Mouse (Mus musculus) liver, embryonic 14.5 days (tissue): Measurements from ENCODE around the gene Rab3gap2. TPM values are rescaled to one million over a fixed set of nuclear protein-coding genes. Genes with fewer than 3 reads are reported as not detected.
A peak's percentile ranks its signal among the peaks of the same experiment; 100 is the strongest.

Source experiments
- ATAC-seq: fragments of 200-750 bp; cut with Nextera tagmentation; 2 replicates; pipeline ENCODE4 v1.8.0; 2017; ENCODE audit warnings: moderate number of reproducible peaks, mild to moderate bottlenecking, moderate library complexity; ENCODE audit not compliant: insufficient read depth
- DNase-seq, 3 experiments: peaks; one replicate each; pipeline ENCODE4 v3.0.0-alpha.2; 2012 to 2013; ENCODE audit warnings: low read depth in 3 of 3, low spot score in 3 of 3
- H3K27ac ChIP-seq: fragments of 300-500 bp; sonication (generic); 2 replicates; pipeline ENCODE4 v1.5.1; 2014; ENCODE audit warnings: moderate library complexity, mild to moderate bottlenecking, control low read depth, inconsistent platforms
- H3K27me3 ChIP-seq: fragments of 300-500 bp; sonication (generic); 2 replicates; pipeline ENCODE4 v1.6.1; 2014; ENCODE audit warnings: mild to moderate bottlenecking, low read length, moderate library complexity; ENCODE audit not compliant: control insufficient read depth, insufficient read depth
- H3K36me3 ChIP-seq: fragments of 300-500 bp; sonication (generic); replicated peaks from 2 replicates; pipeline ENCODE4 v1.6.1; 2014; ENCODE audit warnings: low read depth; ENCODE audit not compliant: control insufficient read depth, insufficient read depth
- H3K4me1 ChIP-seq, 2 experiments: fragments of 200-500 bp in 1 of 2; fragments of 300-500 bp in 1 of 2; sonication (generic) in 1 of 2; replicated peaks; 2 replicates each; pipeline ENCODE4 v1.6.1; 2012 to 2014; ENCODE audit warnings: antibody characterized with exemption in 1 of 2, inconsistent platforms in 1 of 2, low read length in 1 of 2; ENCODE audit not compliant: control insufficient read depth in 2 of 2, insufficient read depth in 2 of 2
- H3K4me2 ChIP-seq: fragments of 300-500 bp; sonication (generic); 2 replicates; pipeline ENCODE4 v1.6.1; 2014; ENCODE audit warnings: low read depth, mild to moderate bottlenecking, control low read depth, moderate library complexity
- H3K4me3 ChIP-seq, 2 experiments: fragments of 200-500 bp in 1 of 2; fragments of 300-500 bp in 1 of 2; sonication (generic) in 1 of 2; 2 replicates each; pipeline ENCODE4 v1.5.1; 2012 to 2014; ENCODE audit warnings: low read depth in 2 of 2, low read length in 2 of 2, mild to moderate bottlenecking in 2 of 2, control low read depth in 1 of 2, inconsistent platforms in 1 of 2, moderate library complexity in 1 of 2; ENCODE audit not compliant: insufficient read depth in 1 of 2
- H3K9ac ChIP-seq: fragments of 300-500 bp; sonication (generic); replicated peaks from 2 replicates; pipeline ENCODE4 v1.6.1; 2014; ENCODE audit warnings: mild to moderate bottlenecking, control low read depth, moderate library complexity
- H3K9me3 ChIP-seq: fragments of 300-500 bp; sonication (generic); 2 replicates; pipeline ENCODE4 v1.6.1; 2016; ENCODE audit warnings: low read length, mixed read lengths; ENCODE audit not compliant: control insufficient read depth
- CTCF ChIP-seq: IDR thresholded peaks from 2 replicates; pipeline ENCODE4 v1.5.1; 2016; ENCODE audit warnings: antibody characterized with exemption, low read depth, control low read depth
- EP300 ChIP-seq: IDR thresholded peaks from 2 replicates; pipeline ENCODE4 v1.6.1; 2016; ENCODE audit warnings: antibody characterized with exemption, low read depth
- WGBS: fragments of 180-500 bp; shearing (Covaris S2); extraction: QIAGEN DNeasy Blood & Tissue Kit; methylation state at CpG from one replicate; pipeline ENCODE4 v1.1.7; 2014; ENCODE audit not compliant: insufficient replicate concordance; 5-methylcytosine and 5-hydroxymethylcytosine counted together
- polyA plus RNA-seq, 2 experiments: library from polyadenylated mRNA; depleted of rRNA in 1 of 2; stranded (reverse) in 1 of 2; unstranded in 1 of 2; fragments of >200 nt; fragmentation: Nextera tagmentation in 1 of 2; extraction: Ambion mirVana in 1 of 2; gene quantifications; 2 replicates each; pipeline versions ENCODE4 v1.2.1 to v1.2.3; 2012 to 2014

Rab3gap2 gene
- polyA plus RNA-seq, 2 experiments: 9.6 to 10.2 TPM

- no peak overlapping the region for H3K4me3 ChIP-seq
- H3K9me3 ChIP-seq: no peaks in the 10 kb centered on the region
These were observed 48.4 kb downstream of the Rab3gap2 start for GRCm38 (mm10) chr1:185252351-185252750.

GRCm38 (mm10) chr1:185253140-185253892 lies 49.4 kb downstream of the Rab3gap2 start:
- ATAC-seq (no peak), DNase-seq (no peak)
- H3K4me3 ChIP-seq: no peak overlapping the region
- no peaks in the 10 kb centered on the region for H3K9me3 ChIP-seq
- TF ChIP-seq CTCF (no peak), EP300 (no peak)
- H3K36me3 ChIP-seq: peaks cover 24% of the 10 kb centered on the region
- no peak overlapping the region for H3K4me2 ChIP-seq
- WGBS: 69% methylated on average over 12 of the region's 12 CpGs
- no peak overlapping the region for H3K9ac ChIP-seq
- no peaks in the 10 kb centered on the region for H3K4me1 ChIP-seq
- no peak overlapping the region for H3K27ac ChIP-seq
- H3K27me3 ChIP-seq: no peaks in the 10 kb centered on the region

More at GRCm38 (mm10) chr1:185252351-185252750, 48.4 kb downstream of the Rab3gap2 start:
- TF ChIP-seq CTCF (no peak), EP300 (no peak)
- 86% methylated on average over 3 of the region's 3 CpGs for WGBS
- peaks cover 24% of the 10 kb centered on the region for H3K36me3 ChIP-seq
- DNase-seq: no peak
- H3K9ac ChIP-seq: no peak overlapping the region
- no peaks in the 10 kb centered on the region for H3K27me3 ChIP-seq
- no peak overlapping the region for H3K27ac ChIP-seq
- H3K4me1 ChIP-seq: no peaks in the 10 kb centered on the region
- H3K4me2 ChIP-seq: no peak overlapping the region
- ATAC-seq: no peak

GRCm38 (mm10) chr1:185255336-185255735 lies 51.4 kb downstream of the Rab3gap2 start:
- no peak for DNase-seq
- WGBS: 81% methylated on average over 12 of the region's 12 CpGs
- H3K36me3 ChIP-seq: peaks cover 23% of the 10 kb centered on the region
- no peaks in the 10 kb centered on the region for H3K9me3 ChIP-seq
- ATAC-seq: no peak
- H3K27me3 ChIP-seq: no peaks in the 10 kb centered on the region
- no peak for TF ChIP-seq CTCF
- TF ChIP-seq EP300: no peak
- H3K9ac ChIP-seq: no peak overlapping the region
- H3K4me1 ChIP-seq: no peaks in the 10 kb centered on the region
- H3K4me2 ChIP-seq: no peak overlapping the region
- no peak overlapping the region for H3K4me3 ChIP-seq
- no peak overlapping the region for H3K27ac ChIP-seq

GRCm38 (mm10) chr1:185256753-185257152 lies 52.8 kb downstream of the Rab3gap2 start:
- Histone ChIP-seq H3K27ac (no peak overlapping the region), H3K9me3 (no peaks in the 10 kb centered on the region), H3K4me2 (no peak overlapping the region), H3K36me3 (peaks cover 22% of the 10 kb centered on the region), H3K9ac (no peak overlapping the region), H3K27me3 (no peaks in the 10 kb centered on the region), H3K4me1 (no peaks in the 10 kb centered on the region), H3K4me3 (no peak overlapping the region)
- TF ChIP-seq EP300 (no peak), CTCF (no peak)
- 73% methylated on average over 3 of the region's 3 CpGs for WGBS
- DNase-seq (no peak), ATAC-seq (peak; percentile 44; the same call in 1 of the 2 replicates)

- Histone ChIP-seq H3K27ac (no peak overlapping the region), H3K27me3 (no peaks in the 10 kb centered on the region), H3K36me3 (peaks cover 21% of the 10 kb centered on the region), H3K9me3 (no peaks in the 10 kb centered on the region), H3K9ac (no peak overlapping the region), H3K4me2 (no peak overlapping the region), H3K4me3 (no peak overlapping the region), H3K4me1 (no peaks in the 10 kb centered on the region)
- ATAC-seq (peak; percentile 27), DNase-seq (no peak)
- 68% methylated on average over 14 of the region's 14 CpGs for WGBS
- peak; percentile 81 for TF ChIP-seq CTCF
- no peak for TF ChIP-seq EP300
These were observed 58.6 kb downstream of the Rab3gap2 start for GRCm38 (mm10) chr1:185262565-185262964.
